Mouse (Mus musculus): ENCODE results near the gene Tyrobp. TPM values are rescaled to one million over a fixed set of nuclear protein-coding genes. Genes with fewer than 3 reads are reported as not detected.

Tyrobp gene
- polyA plus RNA-seq (2015; fragmentation: Nextera tagmentation; extraction: Ambion mirVana) = 396 and 576 TPM in 2 replicates

DNA sequence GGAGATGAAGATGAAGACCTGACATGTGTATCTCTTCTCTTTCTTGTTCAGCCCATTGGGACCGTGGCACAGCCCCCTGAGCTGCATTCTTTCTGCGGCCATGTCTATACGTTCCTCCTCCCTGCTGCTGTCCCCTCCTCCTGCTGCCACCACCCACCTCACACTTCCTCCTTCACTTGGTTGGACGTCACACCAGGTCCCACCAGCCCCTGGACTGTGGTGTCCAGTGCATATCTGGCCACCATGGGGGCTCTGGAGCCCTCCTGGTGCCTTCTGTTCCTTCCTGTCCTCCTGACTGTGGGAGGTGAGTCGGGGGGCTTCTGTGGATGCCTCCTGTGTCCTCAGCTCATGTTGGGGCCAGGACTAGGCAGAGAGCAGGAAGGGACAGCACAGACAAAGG lies at the start of gene Tyrobp:
Gene Tyrobp, plus strand, starts transcription at position 165 of the 400 bp plus-strand sequence.

DNA sequence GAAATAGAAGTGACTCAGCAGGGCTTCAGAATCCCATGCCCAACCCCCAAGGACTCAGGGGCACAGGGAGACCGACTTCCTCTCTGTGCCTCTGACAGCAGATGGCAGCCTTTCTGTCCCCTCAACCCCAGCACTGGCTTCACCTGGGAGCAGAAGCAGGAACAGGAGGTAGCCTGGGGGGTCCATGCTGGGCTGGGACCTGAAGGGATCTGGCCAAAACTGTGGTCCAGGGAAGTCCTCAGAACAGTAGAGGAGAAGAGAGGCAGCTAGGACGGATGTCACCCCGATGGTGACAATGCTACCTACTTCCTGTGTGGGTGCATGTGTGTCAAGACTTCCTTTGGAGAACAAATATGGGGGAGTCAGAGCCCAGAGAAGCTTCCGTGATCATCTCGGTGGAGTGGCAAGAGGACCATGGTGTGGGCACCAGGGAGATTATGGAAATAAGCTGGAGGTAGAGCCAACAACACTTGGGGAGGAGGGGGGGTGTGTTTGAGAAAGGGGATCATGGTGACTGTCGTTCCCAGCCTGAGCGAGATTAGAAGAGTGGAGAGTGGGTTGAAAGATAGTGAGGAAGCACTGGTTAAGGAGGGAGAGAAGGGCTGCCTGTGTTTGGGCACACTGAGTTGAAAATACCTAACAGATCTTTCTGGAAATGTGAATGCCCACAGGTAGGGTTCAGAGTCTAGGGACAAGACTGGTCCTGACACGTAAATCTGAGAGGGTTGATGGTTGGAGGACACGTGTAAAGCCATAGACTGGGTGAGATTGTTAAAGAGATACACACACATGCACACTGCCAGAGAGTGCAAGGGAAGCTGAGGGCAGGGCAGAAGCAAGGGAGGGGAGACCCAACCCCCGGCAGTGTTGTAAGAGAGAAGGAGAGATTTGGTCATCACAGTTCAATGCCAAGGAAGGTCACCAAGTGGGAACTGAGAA lies 6.3 kb downstream of the Tyrobp start, which contains the start of gene Hcst:
Gene Hcst, minus strand, starts transcription at position 294 of the 939 bp plus-strand sequence.

DNA sequence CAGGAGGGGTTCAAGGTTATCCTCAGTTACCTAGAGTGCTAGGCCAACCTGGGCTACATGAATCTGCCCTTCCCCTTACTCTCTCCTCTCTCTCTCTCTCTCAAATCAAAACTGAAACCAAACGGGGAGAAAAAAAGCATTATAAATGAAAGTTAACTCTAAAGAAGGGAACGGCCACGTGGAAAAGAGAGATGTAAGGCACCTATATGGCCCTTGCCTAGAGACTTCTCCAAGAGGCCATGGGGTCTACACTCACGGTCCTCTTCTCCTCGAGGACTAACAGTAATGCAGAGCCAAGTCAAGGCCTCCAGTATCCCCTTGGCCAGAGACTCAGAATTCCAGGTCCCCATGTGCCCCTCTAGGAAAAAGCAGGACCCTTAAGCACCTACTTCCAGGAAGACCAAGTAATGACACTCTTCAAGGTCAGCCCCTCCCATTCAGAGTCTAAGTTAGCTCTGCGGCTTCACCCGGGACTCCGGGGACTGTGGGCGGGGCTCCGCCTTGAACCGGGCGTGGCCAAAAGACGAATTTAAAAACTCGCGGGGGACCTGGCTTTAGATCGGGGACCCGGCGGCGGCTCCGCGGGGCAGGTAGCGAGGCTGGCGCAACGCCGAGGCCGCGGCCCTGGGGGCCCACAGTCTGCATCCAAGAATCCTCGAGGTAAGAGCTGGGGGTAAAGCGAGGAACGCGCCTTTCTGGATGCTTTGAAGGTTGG lies 7.8 kb downstream of the Tyrobp start, which contains the start of gene Nfkbid:
Gene Nfkbid, plus strand, starts transcription at position 558 of the 715 bp plus-strand sequence.

DNA sequence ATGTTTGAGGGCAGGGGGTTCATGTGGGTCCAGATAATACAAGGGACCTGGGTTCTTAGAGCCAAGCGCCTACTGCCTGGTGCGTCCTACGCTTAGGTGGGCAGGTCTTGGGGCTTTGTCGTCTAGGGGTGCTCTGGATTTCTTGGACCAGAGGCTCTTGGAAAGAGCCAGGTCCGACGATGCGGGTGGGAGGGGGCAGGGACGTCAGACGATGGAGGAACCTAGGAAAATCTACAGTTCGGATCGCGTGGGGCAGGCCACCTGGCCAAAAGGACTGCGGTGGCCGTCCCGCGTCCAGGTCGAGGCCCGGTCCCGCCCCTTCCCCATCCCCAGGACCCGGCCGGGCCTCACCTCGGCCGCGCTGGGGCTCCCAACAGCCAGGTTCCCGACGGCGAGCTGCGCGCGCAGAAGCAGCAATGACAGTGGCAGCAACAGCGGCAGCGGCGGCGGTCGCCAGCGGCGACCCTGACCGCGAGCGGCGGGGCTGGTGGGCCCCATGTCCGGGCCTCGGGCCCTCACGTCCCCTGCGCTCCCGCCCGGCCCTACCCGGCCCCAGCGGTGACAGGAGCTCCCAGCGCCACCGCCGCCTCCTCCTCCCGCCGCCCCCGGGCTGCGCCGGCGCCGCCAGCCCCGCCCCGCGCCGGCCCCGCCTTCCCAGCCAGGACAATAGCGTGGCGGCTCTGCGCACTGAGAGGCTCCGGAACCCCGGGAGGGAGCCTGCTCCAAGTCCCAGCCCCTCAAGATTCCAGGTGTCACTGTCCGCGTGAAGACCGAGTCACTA lies 31.6 kb downstream of the Tyrobp start, which contains the start of gene Aplp1:
Gene Aplp1, minus strand, starts transcription at position 565 of the 781 bp plus-strand sequence.

DNA sequence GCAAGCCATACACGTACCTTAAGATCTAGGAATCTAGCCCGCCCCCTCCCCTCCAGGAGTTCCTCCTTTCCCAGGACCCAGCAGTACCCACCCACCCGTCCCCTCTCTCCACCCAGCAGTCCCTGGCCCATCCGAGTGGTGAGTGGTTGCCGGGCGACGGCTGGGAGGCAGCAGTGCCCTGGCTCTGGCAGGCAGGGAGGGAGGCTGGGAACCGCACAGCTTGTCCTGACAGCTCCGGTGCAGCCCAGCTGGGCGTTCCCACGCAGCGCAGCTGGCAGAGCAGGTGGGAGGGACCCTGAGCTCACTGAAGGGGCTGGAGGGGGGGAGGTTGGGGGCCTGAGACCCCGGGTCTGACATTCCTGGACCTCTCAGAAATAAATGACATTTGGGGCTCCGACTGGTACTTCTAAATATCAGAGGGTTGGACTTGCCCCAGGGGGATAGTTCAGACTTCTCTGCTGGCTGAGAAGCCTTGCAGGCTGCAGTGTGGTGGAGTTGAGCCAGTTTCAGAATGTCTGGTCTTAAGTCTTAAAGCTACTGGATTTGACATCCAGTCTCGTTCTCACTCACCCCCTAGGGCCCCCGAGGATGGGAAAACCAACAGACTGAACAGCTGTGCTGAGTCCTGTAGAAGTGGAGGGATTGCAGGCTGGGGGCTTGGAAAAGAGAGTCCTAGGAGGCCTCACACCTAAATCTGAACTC lies 44.2 kb downstream of the Tyrobp start, which contains the start of the genes Kirrel2 and Nphs1:
Gene Kirrel2, minus strand, starts transcription at position 62 of the 702 bp plus-strand sequence.
Gene Nphs1, plus strand, starts transcription at position 687 of the 702 bp plus-strand sequence.

Other genes starting within 250 kb of the Tyrobp start
- 6.0 and 7.1 TPM in 2 replicates for gene Zfp146, start 244.0 kb upstream of the Tyrobp start, polyA plus RNA-seq (2015; fragmentation: Nextera tagmentation; extraction: Ambion mirVana)
- 1.4 and 2.1 TPM in 2 replicates for gene Cox7a1, start 229.6 kb upstream of the Tyrobp start, polyA plus RNA-seq (2015; fragmentation: Nextera tagmentation; extraction: Ambion mirVana)
- gene Capns1, start 214.9 kb upstream of the Tyrobp start, polyA plus RNA-seq (2015; fragmentation: Nextera tagmentation; extraction: Ambion mirVana) = 72.4 and 74.1 TPM in 2 replicates
- 76.3 and 78.3 TPM in 2 replicates for gene Polr2i, start 181.8 kb upstream of the Tyrobp start, polyA plus RNA-seq (2015; fragmentation: Nextera tagmentation; extraction: Ambion mirVana)
- 75.0 and 79.1 TPM in 2 replicates for gene Tbcb, start 181.5 kb upstream of the Tyrobp start, polyA plus RNA-seq (2015; fragmentation: Nextera tagmentation; extraction: Ambion mirVana)
- gene Ovol3, start 178.0 kb upstream of the Tyrobp start, polyA plus RNA-seq (2015; fragmentation: Nextera tagmentation; extraction: Ambion mirVana) = not detected in 2 replicates
- 0.18 TPM in 2 replicates for gene Thap8, start 133.7 kb upstream of the Tyrobp start, polyA plus RNA-seq (2015; fragmentation: Nextera tagmentation; extraction: Ambion mirVana)
- 9.3 and 10.4 TPM in 2 replicates for gene Wdr62, start 133.3 kb upstream of the Tyrobp start, polyA plus RNA-seq (2015; fragmentation: Nextera tagmentation; extraction: Ambion mirVana)
- 4.1 and 6.3 TPM in 2 replicates for gene Clip3, start 122.0 kb upstream of the Tyrobp start, polyA plus RNA-seq (2015; fragmentation: Nextera tagmentation; extraction: Ambion mirVana)
- gene Alkbh6, start 105.0 kb upstream of the Tyrobp start, polyA plus RNA-seq (2015; fragmentation: Nextera tagmentation; extraction: Ambion mirVana) = 22.7 and 26.0 TPM in 2 replicates
- gene Syne4, start 99.0 kb upstream of the Tyrobp start, polyA plus RNA-seq (2015; fragmentation: Nextera tagmentation; extraction: Ambion mirVana) = 2.6 and 3.4 TPM in 2 replicates
- not detected in 2 replicates for gene E130208F15Rik, start 92.0 kb upstream of the Tyrobp start, polyA plus RNA-seq (2015; fragmentation: Nextera tagmentation; extraction: Ambion mirVana)
- gene Sdhaf1, start 89.9 kb upstream of the Tyrobp start, polyA plus RNA-seq (2015; fragmentation: Nextera tagmentation; extraction: Ambion mirVana) = 10.2 and 11.3 TPM in 2 replicates
- gene Lrfn3, start 51.0 kb upstream of the Tyrobp start, polyA plus RNA-seq (2015; fragmentation: Nextera tagmentation; extraction: Ambion mirVana) = 0.81 and 1.0 TPM in 2 replicates
- gene Hcst, start 6.1 kb downstream of the Tyrobp start, polyA plus RNA-seq (2015; fragmentation: Nextera tagmentation; extraction: Ambion mirVana) = 32.8 and 46.4 TPM in 2 replicates
- 4.5 and 5.9 TPM in 2 replicates for gene Nfkbid, start 8.0 kb downstream of the Tyrobp start, polyA plus RNA-seq (2015; fragmentation: Nextera tagmentation; extraction: Ambion mirVana)
- 2.0 and 2.3 TPM in 2 replicates for gene Aplp1, start 31.8 kb downstream of the Tyrobp start, polyA plus RNA-seq (2015; fragmentation: Nextera tagmentation; extraction: Ambion mirVana)
- gene Kirrel2, start 43.9 kb downstream of the Tyrobp start, polyA plus RNA-seq (2015; fragmentation: Nextera tagmentation; extraction: Ambion mirVana) = 0.04 and 0.23 TPM in 2 replicates
- 0.21 and 0.32 TPM in 2 replicates for gene Nphs1, start 44.6 kb downstream of the Tyrobp start, polyA plus RNA-seq (2015; fragmentation: Nextera tagmentation; extraction: Ambion mirVana)
- 0.10 TPM in 1 of 2 replicates, not detected in the other for gene Prodh2, start 79.9 kb downstream of the Tyrobp start, polyA plus RNA-seq (2015; fragmentation: Nextera tagmentation; extraction: Ambion mirVana)
- gene Arhgap33, start 121.3 kb downstream of the Tyrobp start, polyA plus RNA-seq (2015; fragmentation: Nextera tagmentation; extraction: Ambion mirVana) = 3.5 TPM in 2 replicates
- 14.6 and 14.7 TPM in 2 replicates for gene Hspb6, start 138.4 kb downstream of the Tyrobp start, polyA plus RNA-seq (2015; fragmentation: Nextera tagmentation; extraction: Ambion mirVana)
- 2.5 and 3.4 TPM in 2 replicates for gene Proser3, start 138.5 kb downstream of the Tyrobp start, polyA plus RNA-seq (2015; fragmentation: Nextera tagmentation; extraction: Ambion mirVana)
- 38.8 and 42.2 TPM in 2 replicates for gene Lin37, start 146.1 kb downstream of the Tyrobp start, polyA plus RNA-seq (2015; fragmentation: Nextera tagmentation; extraction: Ambion mirVana)
- gene U2af1l4, start 149.5 kb downstream of the Tyrobp start, polyA plus RNA-seq (2015; fragmentation: Nextera tagmentation; extraction: Ambion mirVana) = 61.2 and 70.3 TPM in 2 replicates
- 4.4 and 4.9 TPM in 2 replicates for gene Gm49396, start 149.6 kb downstream of the Tyrobp start, polyA plus RNA-seq (2015; fragmentation: Nextera tagmentation; extraction: Ambion mirVana)
- 105 and 115 TPM in 2 replicates for gene Psenen, start 149.9 kb downstream of the Tyrobp start, polyA plus RNA-seq (2015; fragmentation: Nextera tagmentation; extraction: Ambion mirVana)
- 2.4 and 2.9 TPM in 2 replicates for gene Igflr1, start 151.7 kb downstream of the Tyrobp start, polyA plus RNA-seq (2015; fragmentation: Nextera tagmentation; extraction: Ambion mirVana)
- 6.0 and 8.5 TPM in 2 replicates for gene Kmt2b, start 175.0 kb downstream of the Tyrobp start, polyA plus RNA-seq (2015; fragmentation: Nextera tagmentation; extraction: Ambion mirVana)
- gene Zbtb32, start 185.1 kb downstream of the Tyrobp start, polyA plus RNA-seq (2015; fragmentation: Nextera tagmentation; extraction: Ambion mirVana) = 0.21 and 0.22 TPM in 2 replicates
- gene Upk1a, start 199.1 kb downstream of the Tyrobp start, polyA plus RNA-seq (2015; fragmentation: Nextera tagmentation; extraction: Ambion mirVana) = 0.15 and 0.19 TPM in 2 replicates
- 695 and 741 TPM in 2 replicates for gene Cox6b1, start 212.4 kb downstream of the Tyrobp start, polyA plus RNA-seq (2015; fragmentation: Nextera tagmentation; extraction: Ambion mirVana)
- gene Etv2, start 222.1 kb downstream of the Tyrobp start, polyA plus RNA-seq (2015; fragmentation: Nextera tagmentation; extraction: Ambion mirVana) = not detected in 2 replicates
- 69.8 and 70.7 TPM in 2 replicates for gene Rbm42, start 236.6 kb downstream of the Tyrobp start, polyA plus RNA-seq (2015; fragmentation: Nextera tagmentation; extraction: Ambion mirVana)